Mouse (Mus musculus) thymus, postnatal 4 days (tissue): Measurements from ENCODE around the gene Lmx1a.

ENCODE experiments used
- DNase-seq: peaks from one replicate; pipeline ENCODE4 v3.0.0; 2021

Gene Lmx1a

GRCm38 (mm10) chr1:167695910-167696459, 6.9 kb downstream of the Lmx1a start:
- no peak for DNase-seq

- DNase-seq: no peak
Observed at GRCm38 (mm10) chr1:167699706-167700105, 10.7 kb downstream of the Lmx1a start.

- DNase-seq: no peak
Observed at GRCm38 (mm10) chr1:167700221-167700620, 11.2 kb downstream of the Lmx1a start.

- DNase-seq: no peak
Observed at GRCm38 (mm10) chr1:167705527-167705926, 16.5 kb downstream of the Lmx1a start.

- DNase-seq: no peak
Observed at GRCm38 (mm10) chr1:167708761-167709160, 19.7 kb downstream of the Lmx1a start.

- no peak for DNase-seq
Observed at GRCm38 (mm10) chr1:167715730-167716341, 26.8 kb downstream of the Lmx1a start.

GRCm38 (mm10) chr1:167734471-167734870, 45.4 kb downstream of the Lmx1a start:
- no peak for DNase-seq

GRCm38 (mm10) chr1:167736793-167737192, 47.8 kb downstream of the Lmx1a start:
- no peak for DNase-seq

- DNase-seq: no peak
Observed at GRCm38 (mm10) chr1:167739286-167739685, 50.2 kb downstream of the Lmx1a start.

GRCm38 (mm10) chr1:167746676-167747075, 57.6 kb downstream of the Lmx1a start:
- DNase-seq: no peak

GRCm38 (mm10) chr1:167752661-167753060, 63.6 kb downstream of the Lmx1a start:
- DNase-seq: no peak

GRCm38 (mm10) chr1:167754085-167754484, 65.0 kb downstream of the Lmx1a start:
- DNase-seq: no peak

GRCm38 (mm10) chr1:167754636-167755522, 65.8 kb downstream of the Lmx1a start:
- no peak for DNase-seq

GRCm38 (mm10) chr1:167758208-167758607, 69.2 kb downstream of the Lmx1a start:
- DNase-seq: no peak

GRCm38 (mm10) chr1:167760307-167760706, 71.3 kb downstream of the Lmx1a start:
- DNase-seq: no peak

GRCm38 (mm10) chr1:167761785-167762223, 72.8 kb downstream of the Lmx1a start:
- no peak for DNase-seq

- no peak for DNase-seq
Observed at GRCm38 (mm10) chr1:167766619-167767018, 77.6 kb downstream of the Lmx1a start.

GRCm38 (mm10) chr1:167770457-167770856, 81.4 kb downstream of the Lmx1a start:
- no peak for DNase-seq

GRCm38 (mm10) chr1:167779766-167780488, 90.9 kb downstream of the Lmx1a start:
- no peak for DNase-seq

GRCm38 (mm10) chr1:167781787-167782484, 92.9 kb downstream of the Lmx1a start:
- peak; percentile 58 for DNase-seq

GRCm38 (mm10) chr1:167784067-167784466, 95.0 kb downstream of the Lmx1a start:
- no peak for DNase-seq

GRCm38 (mm10) chr1:167788684-167789413, 99.8 kb downstream of the Lmx1a start:
- no peak for DNase-seq
